ENCODE assay signal across 12 mouse cellular contexts in the genomic region with DNA sequence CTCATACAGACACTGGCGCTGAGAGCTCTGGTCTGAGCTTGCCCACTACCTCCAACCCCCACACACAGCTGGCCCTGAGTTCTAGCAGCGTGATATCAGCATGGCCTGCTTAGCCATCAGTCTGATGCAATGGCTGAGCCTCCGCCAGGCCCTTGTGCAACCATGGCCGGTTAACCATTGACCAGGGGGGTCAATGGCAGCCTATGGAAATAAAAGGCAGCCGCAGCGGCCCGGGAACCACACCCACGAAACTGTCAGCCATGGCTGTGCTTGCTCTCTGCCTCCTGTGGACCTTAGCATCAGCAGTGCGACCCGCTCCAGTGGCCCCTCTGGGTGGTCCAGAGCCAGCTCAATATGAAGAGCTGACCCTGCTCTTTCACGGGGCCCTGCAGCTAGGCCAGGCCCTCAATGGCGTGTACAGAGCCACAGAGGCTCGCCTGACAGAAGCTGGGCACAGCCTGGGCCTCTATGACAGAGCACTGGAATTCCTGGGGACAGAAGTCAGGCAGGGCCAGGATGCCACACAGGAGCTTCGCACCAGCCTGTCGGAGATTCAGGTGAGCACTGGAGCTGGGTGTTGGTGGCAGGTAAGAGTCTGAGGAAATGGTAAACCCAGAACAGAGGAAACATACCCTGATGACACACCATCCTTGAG. TPM values are rescaled to one million over a fixed set of nuclear protein-coding genes. Genes with fewer than 3 reads are reported as not detected.
A peak's percentile ranks its signal among the peaks of the same experiment; 100 is the strongest.
DNase-seq lines count a peak whose midpoint lies in the region; ATAC-seq lines count a peak whose summit lies in the region.
"Had no signal": no experiment of that assay in that cellular context is flagged by ENCODE, and none has a peak within 500 bp of the region (broad histone marks: within the 10 kb centered on the region; RNA-seq: fewer than 3 reads in every experiment).

A gene (plus strand): TSS at position 253 of the 655 bp plus-strand sequence.

- 61% methylated on average over 15 of the region's 15 CpGs for WGBS in hindbrain, embryonic 13.5 days
- 82% methylated on average over 15 of the region's 15 CpGs for WGBS in hindbrain, embryonic 10.5 days
- WGBS in liver, embryonic 16.5 days (ENCODE audit: insufficient replicate concordance): 56% methylated on average over 15 of the region's 15 CpGs
- 68% methylated on average over 15 of the region's 15 CpGs for WGBS in stomach, embryonic 16.5 days

- no peak within 1 kb of the TSS for H3K4me3 ChIP-seq in hindbrain, embryonic 13.5 days
- no peak within 1 kb of the TSS for H3K4me3 ChIP-seq in hindbrain, embryonic 10.5 days
- peak within 1 kb of the TSS; percentile 57 for H3K4me3 ChIP-seq in liver, embryonic 16.5 days (ENCODE audit: low read depth, low read length)
- H3K4me3 ChIP-seq in stomach, embryonic 16.5 days (replicated peaks; ENCODE audit: low read length): no peak within 1 kb of the TSS
- H3K4me3 ChIP-seq: forebrain, embryonic 13.5 days; limb, embryonic 12.5 days had no signal

- no peaks in the 10 kb centered on the region for H3K4me1 ChIP-seq in hindbrain, embryonic 13.5 days (replicated peaks)
- H3K4me1 ChIP-seq in hindbrain, embryonic 10.5 days (replicated peaks): no peaks in the 10 kb centered on the region
- H3K4me1 ChIP-seq in liver, embryonic 16.5 days (ENCODE audit: control insufficient read depth, low read depth, low read length): no peaks in the 10 kb centered on the region; the same call in 1 of the 2 replicates
- H3K4me1 ChIP-seq in stomach, embryonic 16.5 days (ENCODE audit: control insufficient read depth, insufficient read depth, low read length): no peaks in the 10 kb centered on the region
- H3K4me1 ChIP-seq: forebrain, embryonic 13.5 days; limb, embryonic 12.5 days had no signal

- DNase-seq in hindbrain, embryonic 10.5 days (ENCODE audit: low spot score): no peak
- DNase-seq in kidney, adult 11 months: peak; percentile 85
- no peak for DNase-seq in retina, embryonic 14.5 days (ENCODE audit: low spot score)
- no peak for DNase-seq in testis, postnatal 14 days (ENCODE audit: low spot score)
- DNase-seq: retina, postnatal 1 day had no signal

- H3K9me3 ChIP-seq in hindbrain, embryonic 13.5 days: no peaks in the 10 kb centered on the region
- H3K9me3 ChIP-seq in hindbrain, embryonic 10.5 days: no peaks in the 10 kb centered on the region
- no peaks in the 10 kb centered on the region for H3K9me3 ChIP-seq in liver, embryonic 16.5 days (replicated peaks; ENCODE audit: control insufficient read depth, low read length)
- H3K9me3 ChIP-seq in stomach, embryonic 16.5 days (replicated peaks; ENCODE audit: control insufficient read depth, low read length): no peaks in the 10 kb centered on the region
- H3K9me3 ChIP-seq: forebrain, embryonic 13.5 days; limb, embryonic 12.5 days had no signal

- no peaks in the 10 kb centered on the region for H3K27me3 ChIP-seq in hindbrain, embryonic 13.5 days
- no peaks in the 10 kb centered on the region for H3K27me3 ChIP-seq in hindbrain, embryonic 10.5 days (ENCODE audit: insufficient read depth, poor library complexity, severe bottlenecking)
- H3K27me3 ChIP-seq in liver, embryonic 16.5 days (ENCODE audit: control insufficient read depth, insufficient read depth, low read depth, low read length): no peaks in the 10 kb centered on the region
- no peaks in the 10 kb centered on the region for H3K27me3 ChIP-seq in stomach, embryonic 16.5 days (ENCODE audit: control insufficient read depth, insufficient read depth, low read length)
- H3K27me3 ChIP-seq: CH12.LX; forebrain, embryonic 13.5 days; limb, embryonic 12.5 days had no signal

- H3K9ac ChIP-seq in hindbrain, embryonic 13.5 days: 0 out of 2 replicates have a peak within 1 kb of the TSS, but pooled peaks have one; percentile 4
- H3K9ac ChIP-seq in liver, embryonic 16.5 days (ENCODE audit: low read depth, low read length): peak within 1 kb of the TSS; percentile 48
- peak within 1 kb of the TSS; percentile 15 for H3K9ac ChIP-seq in stomach, embryonic 16.5 days (ENCODE audit: low read length)
- H3K9ac ChIP-seq: forebrain, embryonic 13.5 days; limb, embryonic 12.5 days had no signal

- no peak within 1 kb of the TSS for H3K4me2 ChIP-seq in hindbrain, embryonic 13.5 days
- peak within 1 kb of the TSS; percentile 38 for H3K4me2 ChIP-seq in liver, embryonic 16.5 days (ENCODE audit: low read depth, low read length)
- peak within 1 kb of the TSS; percentile 33 for H3K4me2 ChIP-seq in stomach, embryonic 16.5 days (ENCODE audit: low read depth, low read length)
- H3K4me2 ChIP-seq: forebrain, embryonic 13.5 days; limb, embryonic 12.5 days had no signal

- no peak within 1 kb of the TSS for H3K27ac ChIP-seq in hindbrain, embryonic 13.5 days
- no peak within 1 kb of the TSS for H3K27ac ChIP-seq in hindbrain, embryonic 10.5 days
- H3K27ac ChIP-seq in liver, embryonic 16.5 days (ENCODE audit: low read length): peak within 1 kb of the TSS; percentile 76
- H3K27ac ChIP-seq in stomach, embryonic 16.5 days (ENCODE audit: low read length): peak within 1 kb of the TSS; percentile 30
- H3K27ac ChIP-seq: forebrain, embryonic 13.5 days; limb, embryonic 12.5 days had no signal

- 0 out of 2 replicates have a peak, but pooled peaks cover 3% of the 10 kb centered on the region for H3K36me3 ChIP-seq in hindbrain, embryonic 13.5 days
- H3K36me3 ChIP-seq in hindbrain, embryonic 10.5 days: peaks cover 75% of the 10 kb centered on the region
- no peaks in the 10 kb centered on the region for H3K36me3 ChIP-seq in liver, embryonic 16.5 days (ENCODE audit: control insufficient read depth, insufficient read depth)
- peaks cover 27% of the 10 kb centered on the region; the same call in 1 of the 2 replicates for H3K36me3 ChIP-seq in stomach, embryonic 16.5 days (ENCODE audit: control insufficient read depth, insufficient read depth, low read length)

- no peak for ATAC-seq in hindbrain, embryonic 13.5 days (ENCODE audit: low FRiP score)
- ATAC-seq in liver, embryonic 16.5 days (ENCODE audit: low read depth): peak; percentile 78
- ATAC-seq in stomach, embryonic 16.5 days (ENCODE audit: insufficient read depth, low FRiP score): peak; percentile 74
- no peak for ATAC-seq in inflammation-experienced regulatory T-cells, adult 6 months
- ATAC-seq: forebrain, embryonic 13.5 days had no signal

RNA-seq across cellular contexts. Expression of the gene that starts here (rescaled TPM):
- 0.39 and 0.53 TPM in 2 replicates for polyA plus RNA-seq in hindbrain, embryonic 13.5 days (2015; fragmentation: Nextera tagmentation; extraction: Ambion mirVana)
- 0.70 and 0.85 TPM in 2 replicates for polyA plus RNA-seq in hindbrain, embryonic 10.5 days (2016; fragmentation: Nextera tagmentation; extraction: Ambion mirVana)
- polyA plus RNA-seq in liver, embryonic 16.5 days (2015; fragmentation: Nextera tagmentation; extraction: Ambion mirVana): 51.1 and 55.7 TPM in 2 replicates
- polyA plus RNA-seq in stomach, embryonic 16.5 days (2015; fragmentation: Nextera tagmentation; extraction: Ambion mirVana): 6.4 TPM in 2 replicates
- not detected for polyA plus RNA-seq in inflammation-experienced regulatory T-cells, adult 6 months (2017; shearing (Covaris generic))
- polyA plus RNA-seq: forebrain, embryonic 13.5 days had no signal

Comparison
In these comparisons a context has a peak if more than half of its experiments do, and no peak if none do; other contexts are left out.
1. ATAC-seq: peak in liver, embryonic 16.5 days (single experiment) and stomach, embryonic 16.5 days (single experiment); none in hindbrain, embryonic 13.5 days (single experiment) and inflammation-experienced regulatory T-cells, adult 6 months (single experiment).
2. H3K27ac ChIP-seq: peak in liver, embryonic 16.5 days (single experiment) and stomach, embryonic 16.5 days (single experiment); none in hindbrain, embryonic 13.5 days (single experiment) and hindbrain, embryonic 10.5 days (single experiment).
3. Peak in every context shown above with its lines, with median percentiles within 50 percentile points of each other: H3K9ac ChIP-seq.